In the genomic region with DNA sequence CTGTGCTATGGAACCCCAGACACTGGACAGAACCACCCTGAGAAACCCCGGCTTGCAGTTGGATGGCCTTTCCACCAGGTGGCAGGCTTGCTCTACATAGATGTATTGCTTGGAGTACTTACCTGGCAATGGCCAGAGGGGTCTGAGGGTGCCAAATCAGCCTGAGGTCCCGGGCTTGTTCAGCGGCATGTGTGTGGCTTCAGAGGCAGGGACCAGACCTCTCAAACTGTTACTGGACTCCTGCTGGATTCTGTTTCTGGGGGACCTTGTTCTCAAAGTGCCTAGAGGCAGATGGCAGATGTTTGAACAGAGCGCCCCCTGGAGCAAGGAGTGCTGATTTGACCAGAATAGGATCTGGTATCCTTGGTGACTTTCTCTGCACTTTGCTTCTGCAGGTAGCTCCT, we compare ENCODE assay signal across 8 mouse cellular contexts.
DNase-seq lines count a peak whose midpoint lies in the region; TF ChIP-seq lines count a peak whose summit lies in the region.

No protein-coding gene starts in this region.

- DNase-seq in Muller cell, postnatal 12 days (ENCODE audit: inconsistent ontology term), result peak; percentile 86
- DNase-seq in cerebellum, adult 2 months, result peak; percentile 83 to 93
- DNase-seq in forelimb bud, embryonic 11.5 days (ENCODE audit: low read depth, low spot score), result peak; percentile 82
- DNase-seq in hindbrain, embryonic 10.5 days (ENCODE audit: low spot score), result peak; percentile 87
- DNase-seq in layer of hippocampus, adult 8-10 months (ENCODE audit: low spot score in 2 of 2), result peak; percentile 88 to 95
- DNase-seq in lung, postnatal 10 days, result peak; percentile 90
- DNase-seq in retina, postnatal 7 days (ENCODE audit: low read depth, low spot score), result peak; percentile 71
- DNase-seq in thymus, postnatal 4 days, result peak; percentile 79

- H3K4me1 ChIP-seq in cerebellum, adult 2 months (ENCODE audit: control insufficient read depth, insufficient read depth, low read length), result no peaks in the 10 kb centered on the region
- peaks cover 22% of the 10 kb centered on the region for H3K4me1 ChIP-seq in hindbrain, embryonic 10.5 days (replicated peaks)

- H3K27ac ChIP-seq in cerebellum, adult 2 months (ENCODE audit: insufficient read depth, low read length), result no peak overlapping the region
- H3K27ac ChIP-seq in hindbrain, embryonic 10.5 days, result peak overlapping the region; percentile 24; the same call in 1 of the 2 replicates

- TF ChIP-seq CTCF in cerebellum, adult 2 months (IDR thresholded peaks at IDR 0.05; ENCODE audit: borderline replicate concordance, insufficient read depth, low read depth, low read length), result peak; percentile 88

- no peaks in the 10 kb centered on the region for H3K36me3 ChIP-seq in hindbrain, embryonic 10.5 days

- no peak overlapping the region for H3K4me3 ChIP-seq in cerebellum, adult 2 months (replicated peaks; ENCODE audit: insufficient read depth, low read depth, low read length)
- H3K4me3 ChIP-seq in hindbrain, embryonic 10.5 days, result no peak overlapping the region

- H3K9me3 ChIP-seq in hindbrain, embryonic 10.5 days, result no peaks in the 10 kb centered on the region

- 4% methylated on average over 4 of the region's 4 CpGs for WGBS in cerebellum, adult 2 months
- WGBS in hindbrain, embryonic 10.5 days, result 10% methylated on average over 4 of the region's 4 CpGs

- TF ChIP-seq POLR2A in cerebellum, adult 2 months (IDR thresholded peaks at IDR 0.05; ENCODE audit: borderline replicate concordance, insufficient read depth, low read length), result no peak

- no peaks in the 10 kb centered on the region for H3K27me3 ChIP-seq in cerebellum, adult 2 months (ENCODE audit: control insufficient read depth, insufficient read depth, low read length)
- H3K27me3 ChIP-seq in hindbrain, embryonic 10.5 days (ENCODE audit: insufficient read depth, poor library complexity, severe bottlenecking), result peaks cover 17% of the 10 kb centered on the region
